Mouse (Mus musculus) bone marrow, adult 2 months (tissue): ENCODE data around the gene Vdr. TPM values are rescaled to one million over a fixed set of nuclear protein-coding genes. Genes with fewer than 3 reads are reported as not detected.

Experiments
- H3K27ac ChIP-seq: fragments of 200-500 bp; 2 replicates; pipeline ENCODE4 v1.5.1; 2012; ENCODE audit warnings: low read depth, mild to moderate bottlenecking, control low read depth, inconsistent platforms, low read length; ENCODE audit not compliant: control insufficient read depth, poor library complexity, insufficient read depth
- H3K4me1 ChIP-seq: fragments of 200-500 bp; 2 replicates; pipeline ENCODE4 v1.6.1; 2011; ENCODE audit warnings: low read length; ENCODE audit not compliant: control insufficient read depth, insufficient read depth
- H3K4me3 ChIP-seq: fragments of 200-500 bp; replicated peaks from 2 replicates; pipeline ENCODE3; 2011; ENCODE audit warnings: mild to moderate bottlenecking, low read depth, low read length, control low read depth; ENCODE audit not compliant: control insufficient read depth
- CTCF ChIP-seq: fragments of 200-500 bp; IDR thresholded peaks from 2 replicates; pipeline ENCODE4 v1.5.1; 2011; ENCODE audit warnings: low read length, control low read depth; ENCODE audit not compliant: control insufficient read depth, insufficient read depth
- POLR2A ChIP-seq: fragments of 200-500 bp; IDR thresholded peaks from 2 replicates; pipeline ENCODE4 v1.6.1; 2011; ENCODE audit warnings: low read depth, mild to moderate bottlenecking, control low read depth, low read length, borderline replicate concordance; ENCODE audit not compliant: control insufficient read depth
- WGBS: fragments of 180-500 bp; shearing (Covaris S2); methylation state at CpG from one replicate; pipeline ENCODE4 v1.1.7; 2018; 5-methylcytosine and 5-hydroxymethylcytosine counted together
- polyA plus RNA-seq: library from polyadenylated mRNA; stranded (reverse); fragments of >200 nt; gene quantifications from 2 replicates; pipeline ENCODE4 v1.2.4, GENCODE M21; 2011; ENCODE audit warnings: low replicate concordance; ENCODE audit not compliant: missing spikeins, insufficient read depth, insufficient read length

Gene Vdr
- polyA plus RNA-seq, 1 experiment, result 1.5 TPM

DNA sequence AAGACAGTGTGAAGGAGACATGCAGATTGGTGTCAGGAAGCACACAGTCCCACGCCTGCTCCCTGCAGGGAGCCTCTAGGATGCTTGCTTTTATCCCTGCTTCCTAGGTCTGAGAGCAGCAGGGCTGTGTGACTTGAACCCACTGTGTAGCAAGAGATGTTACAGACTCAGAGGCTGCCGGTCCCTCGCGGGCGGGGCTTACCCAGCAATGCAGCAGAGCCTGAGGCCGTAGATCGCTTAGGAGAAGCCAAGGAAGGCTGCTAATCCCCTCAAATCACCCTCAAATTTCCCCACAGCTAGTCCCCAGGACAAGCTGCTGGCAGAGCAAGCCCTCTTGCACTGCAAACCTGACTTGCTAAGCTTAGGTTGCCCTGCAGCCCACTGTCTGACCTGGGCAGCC is 38.3 kb upstream of the Vdr start:
- Histone ChIP-seq H3K4me3 (no peak overlapping the region), H3K4me1 (no peaks in the 10 kb centered on the region; the same call in 1 of the 2 replicates), H3K27ac (no peak overlapping the region)
- 87% methylated on average over 7 of the region's 7 CpGs for WGBS
- TF ChIP-seq CTCF (no peak), POLR2A (no peak)

GRCm38 (mm10) chr15:97945656-97946315 is 35.4 kb upstream of the Vdr start:
- TF ChIP-seq CTCF (no peak), POLR2A (no peak)
- no peaks in the 10 kb centered on the region; the same call in 1 of the 2 replicates for H3K4me1 ChIP-seq
- H3K27ac ChIP-seq, result no peak overlapping the region
- WGBS, result 76% methylated on average over 11 of the region's 11 CpGs
- no peak overlapping the region for H3K4me3 ChIP-seq

DNA sequence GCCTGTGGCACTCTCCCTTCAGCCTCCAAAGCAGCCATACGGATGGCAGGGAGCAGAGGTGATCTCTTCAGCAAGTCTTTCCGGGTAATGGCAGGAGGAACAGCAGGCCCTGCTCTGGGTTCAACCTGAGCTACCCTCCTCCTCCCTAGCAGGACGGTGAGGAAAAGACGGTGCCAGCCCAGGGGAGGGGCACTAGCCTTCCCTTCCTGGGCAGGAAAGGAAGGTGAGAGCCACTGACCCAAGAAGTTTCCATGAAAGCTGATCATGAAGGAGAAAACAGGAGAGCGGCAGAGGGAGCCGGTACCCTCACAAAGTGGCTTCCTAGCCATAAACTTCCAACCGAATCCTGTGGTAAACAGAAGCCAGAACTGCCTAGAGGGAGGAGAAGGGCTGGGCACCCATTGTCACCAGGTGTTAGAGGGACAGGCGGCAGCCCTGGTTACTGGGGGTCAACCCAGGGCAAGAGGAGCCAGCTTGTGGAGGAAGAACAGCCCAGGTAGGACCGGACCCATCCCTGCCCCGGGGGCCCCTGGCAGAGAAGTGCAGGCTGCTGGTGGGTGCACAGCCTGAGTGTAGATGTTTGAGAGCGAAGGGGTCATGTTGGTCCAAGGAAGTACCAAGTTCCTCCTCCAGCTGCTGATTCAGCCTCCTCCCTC is 34.6 kb upstream of the Vdr start:
- H3K4me1 ChIP-seq, result no peaks in the 10 kb centered on the region; the same call in 1 of the 2 replicates
- H3K4me3 ChIP-seq, result no peak overlapping the region
- WGBS, result 68% methylated on average over 11 of the region's 11 CpGs
- H3K27ac ChIP-seq, result no peak overlapping the region
- TF ChIP-seq CTCF (no peak), POLR2A (no peak)

DNA sequence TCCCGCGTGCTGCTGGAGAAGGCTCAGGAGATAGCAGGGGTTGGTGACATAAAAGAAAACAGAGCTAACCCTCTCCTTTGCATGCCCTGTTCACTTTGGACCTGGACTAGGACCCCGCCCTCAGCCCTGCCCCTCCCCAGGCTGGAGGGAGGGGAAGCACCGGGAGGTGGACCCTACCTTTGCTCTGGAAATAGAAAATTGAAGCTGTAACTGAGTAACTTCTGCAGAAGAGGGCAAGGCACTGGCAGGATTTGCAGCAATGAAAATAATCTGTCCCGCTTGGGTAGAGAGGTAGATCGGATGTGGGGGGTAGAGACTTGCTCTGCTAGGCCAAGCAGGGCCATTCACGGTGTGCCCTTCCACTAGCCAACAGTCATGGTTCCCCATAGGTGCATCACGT is 32.9 kb upstream of the Vdr start:
- no peak overlapping the region for H3K27ac ChIP-seq
- TF ChIP-seq CTCF (no peak), POLR2A (no peak)
- no peaks in the 10 kb centered on the region for H3K4me1 ChIP-seq
- WGBS, result 82% methylated on average over 8 of the region's 8 CpGs
- no peak overlapping the region for H3K4me3 ChIP-seq

GRCm38 (mm10) chr15:97942538-97942937 is 32.1 kb upstream of the Vdr start:
- no peak overlapping the region for H3K27ac ChIP-seq
- H3K4me3 ChIP-seq, result no peak overlapping the region
- no peak for TF ChIP-seq CTCF
- no peaks in the 10 kb centered on the region for H3K4me1 ChIP-seq
- WGBS, result 71% methylated on average over 8 of the region's 8 CpGs

- no peak for TF ChIP-seq CTCF
- no peak for TF ChIP-seq POLR2A
- Histone ChIP-seq H3K4me1 (no peaks in the 10 kb centered on the region), H3K4me3 (no peak overlapping the region), H3K27ac (no peak overlapping the region)
- 80% methylated on average over 2 of the region's 2 CpGs for WGBS
Observed at GRCm38 (mm10) chr15:97941306-97941705, 30.9 kb upstream of the Vdr start.

DNA sequence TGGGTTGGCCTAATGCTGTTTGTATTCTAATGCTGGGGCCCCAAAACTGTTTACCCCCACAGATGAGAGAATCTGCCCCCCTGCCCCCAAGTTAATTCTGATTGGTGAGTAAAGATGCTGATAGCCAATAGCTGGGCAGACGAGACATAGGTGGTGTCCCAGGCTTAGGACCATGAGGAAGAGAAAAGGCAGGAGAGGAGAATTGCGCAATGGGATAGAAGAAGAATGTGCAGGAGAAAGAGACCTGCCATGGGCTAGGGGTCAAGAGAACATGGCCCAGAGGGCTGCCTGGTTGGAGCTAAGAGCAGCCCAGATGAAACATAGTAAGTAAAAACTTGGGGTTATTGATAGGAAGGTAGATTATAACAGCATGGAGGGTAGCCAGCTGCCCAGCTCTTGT is 29.7 kb upstream of the Vdr start:
- TF ChIP-seq CTCF (no peak), POLR2A (no peak)
- 76% methylated on average over 2 of the region's 2 CpGs for WGBS
- Histone ChIP-seq H3K27ac (no peak overlapping the region), H3K4me3 (no peak overlapping the region), H3K4me1 (no peaks in the 10 kb centered on the region)

- Histone ChIP-seq H3K4me1 (no peaks in the 10 kb centered on the region), H3K27ac (no peak overlapping the region), H3K4me3 (no peak overlapping the region)
- WGBS, result 75% methylated on average over 6 of the region's 6 CpGs
- no peak for TF ChIP-seq POLR2A
- TF ChIP-seq CTCF, result no peak
Observed at GRCm38 (mm10) chr15:97938580-97938979, 28.1 kb upstream of the Vdr start.

DNA sequence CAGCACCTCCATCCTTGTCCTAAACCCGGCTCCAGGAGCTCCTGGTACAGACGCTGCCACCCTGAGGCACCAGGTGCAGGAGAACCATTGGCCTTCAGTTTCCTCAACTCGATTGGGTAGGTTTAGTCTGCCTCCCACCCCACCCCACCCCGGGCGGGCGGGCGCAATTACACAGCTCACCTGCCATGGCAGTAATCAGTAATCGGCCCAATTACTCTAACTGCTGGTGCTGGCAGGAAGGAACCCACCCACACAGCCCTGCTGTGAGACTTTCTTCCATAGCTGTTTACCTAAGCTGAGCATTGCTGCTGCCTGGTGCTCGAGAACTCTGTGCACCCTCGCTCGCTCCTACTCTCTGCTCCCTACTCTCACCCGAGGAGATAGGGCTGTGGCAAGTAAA is 22.0 kb upstream of the Vdr start:
- Histone ChIP-seq H3K27ac (no peak overlapping the region), H3K4me3 (no peak overlapping the region), H3K4me1 (no peaks in the 10 kb centered on the region; the same call in 1 of the 2 replicates)
- WGBS, result 82% methylated on average over 12 of the region's 12 CpGs
- TF ChIP-seq POLR2A, result no peak
- no peak for TF ChIP-seq CTCF
